Mouse (Mus musculus): Measurements from ENCODE around the gene Mest.

Gene Mest

DNA sequence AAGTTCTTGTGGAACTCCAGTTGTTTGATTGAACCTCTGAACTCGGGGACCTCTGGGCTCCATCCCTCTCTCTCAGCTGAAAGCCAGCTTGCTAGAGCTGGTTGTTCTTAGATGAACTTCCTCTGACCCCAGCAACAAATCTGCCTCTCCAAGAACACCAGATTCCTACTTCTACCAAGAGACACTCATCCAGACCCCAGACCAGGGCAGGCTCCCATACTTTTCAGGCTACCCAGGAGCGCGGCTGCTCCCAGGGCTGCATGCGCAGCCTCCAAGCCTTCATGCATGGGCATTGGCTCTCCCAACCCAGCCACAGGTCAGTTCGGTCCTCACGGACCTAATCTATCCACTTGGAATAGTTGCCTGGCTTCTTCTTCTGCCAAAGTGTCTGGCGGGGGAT is at the start of gene Mest:
Mest (plus strand) TSS at position 217 of the 400 bp plus-strand sequence.
- no peak for DNase-seq (ENCODE audit: low read depth, low spot score)

DNA sequence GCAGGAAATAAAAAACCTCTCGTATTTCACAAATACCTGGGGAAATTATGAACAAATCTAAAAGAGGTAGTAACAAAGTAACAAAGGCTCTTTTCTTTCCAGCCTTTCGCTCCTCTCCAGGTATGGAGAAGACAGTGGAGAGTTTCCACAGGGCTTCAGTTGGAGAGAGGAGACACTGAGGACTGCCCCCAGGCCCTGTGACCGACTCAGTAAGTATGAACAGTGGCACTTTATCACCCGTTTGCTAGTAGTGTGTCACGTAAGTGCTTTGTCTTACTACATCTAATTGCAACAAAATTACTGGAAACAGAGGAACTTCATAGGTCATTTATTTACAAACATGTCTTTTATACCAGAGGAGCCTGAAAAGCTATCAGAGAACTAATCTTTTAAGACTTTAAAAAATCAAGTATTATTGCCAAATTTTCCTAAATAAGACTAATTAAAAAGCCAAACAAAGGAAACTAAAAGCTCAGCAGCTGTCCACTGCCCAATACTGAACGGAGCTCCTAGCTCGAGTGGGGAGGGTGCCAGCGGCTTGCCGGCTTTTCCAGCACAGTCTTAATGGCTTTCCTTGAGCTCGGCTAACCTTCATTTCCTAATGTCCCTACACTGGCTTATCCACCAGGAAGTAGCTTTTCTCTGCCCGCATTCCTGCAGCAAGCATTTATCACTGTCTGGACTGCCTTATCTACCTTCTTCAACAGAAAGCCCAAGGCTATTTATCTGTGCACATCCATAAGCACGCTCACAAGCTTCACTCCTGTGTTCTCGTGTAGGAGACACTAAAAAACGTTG is 49.4 kb upstream of the Mest start:
- no peak for DNase-seq (ENCODE audit: low read depth, low spot score)

DNA sequence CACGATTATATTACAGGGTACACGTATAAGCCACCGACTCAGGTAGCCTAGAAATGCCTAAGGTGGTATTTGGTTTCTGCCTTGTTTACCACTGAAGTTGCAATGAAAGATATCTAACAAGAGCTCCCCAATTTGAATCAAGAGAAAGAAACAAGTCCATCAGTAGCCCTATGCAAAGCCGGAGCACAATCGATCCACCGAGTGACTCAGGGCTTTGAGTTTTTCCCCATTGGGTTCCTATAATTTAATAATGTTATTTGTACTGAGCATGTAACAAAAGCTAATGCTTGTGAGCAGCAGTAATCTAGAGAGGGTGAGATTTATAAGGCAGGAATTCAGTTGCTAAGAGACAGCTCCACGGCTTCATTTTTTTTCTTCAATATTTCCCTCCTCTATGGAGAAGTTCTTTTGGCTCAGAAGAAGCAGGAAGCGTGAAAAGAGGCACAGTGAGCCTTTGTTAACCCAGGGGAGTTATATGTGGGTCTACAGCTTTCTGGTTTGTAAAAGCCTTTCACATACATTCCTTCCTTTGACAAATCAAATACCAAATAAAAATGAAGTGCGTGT is 48.5 kb upstream of the Mest start:
- no peak for DNase-seq (ENCODE audit: low read depth, low spot score)

DNA sequence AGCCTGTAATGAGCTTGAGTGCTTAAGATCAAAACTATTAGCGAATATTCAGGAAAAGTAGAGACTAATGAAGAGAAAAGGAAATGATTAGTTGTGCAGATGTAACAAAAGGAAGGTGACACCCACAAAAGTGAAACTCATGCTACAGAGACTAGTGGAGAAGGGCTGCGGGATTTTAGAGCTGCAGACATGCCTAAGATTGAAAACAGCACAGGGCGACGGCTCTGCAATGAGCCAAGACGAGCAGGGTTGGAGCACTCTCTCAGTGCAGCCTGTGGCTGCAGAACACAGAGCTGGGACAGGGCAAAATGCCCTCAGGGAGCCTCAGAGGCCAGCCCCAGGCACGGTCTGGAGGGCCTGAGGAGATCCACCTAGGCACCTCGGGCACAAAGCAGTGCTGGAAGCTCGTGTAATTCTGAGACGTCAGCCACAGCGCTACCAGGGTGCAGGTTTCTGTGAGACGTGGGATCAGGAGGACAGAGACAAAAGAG is 48.0 kb upstream of the Mest start:
- no peak for DNase-seq (ENCODE audit: low read depth, low spot score)

DNA sequence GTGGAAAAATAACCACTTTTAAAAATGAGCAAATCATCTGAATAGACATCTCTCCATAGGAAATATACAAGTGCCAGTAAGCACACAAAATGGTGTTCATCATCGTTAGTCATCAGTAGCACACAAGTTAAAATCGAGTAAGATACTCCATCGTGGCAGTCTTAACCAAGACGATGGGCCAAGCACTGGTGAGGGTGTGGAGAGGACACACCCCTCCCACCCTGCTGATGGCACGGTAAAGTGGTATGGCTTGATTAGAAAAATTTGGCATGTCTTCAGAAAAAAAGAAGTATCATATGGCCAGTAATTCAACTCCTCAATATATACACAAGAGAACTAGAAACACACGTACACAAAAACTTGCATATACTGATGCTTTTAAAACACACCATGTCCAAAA is 46.8 kb upstream of the Mest start:
- DNase-seq (ENCODE audit: low read depth, low spot score), result no peak

DNA sequence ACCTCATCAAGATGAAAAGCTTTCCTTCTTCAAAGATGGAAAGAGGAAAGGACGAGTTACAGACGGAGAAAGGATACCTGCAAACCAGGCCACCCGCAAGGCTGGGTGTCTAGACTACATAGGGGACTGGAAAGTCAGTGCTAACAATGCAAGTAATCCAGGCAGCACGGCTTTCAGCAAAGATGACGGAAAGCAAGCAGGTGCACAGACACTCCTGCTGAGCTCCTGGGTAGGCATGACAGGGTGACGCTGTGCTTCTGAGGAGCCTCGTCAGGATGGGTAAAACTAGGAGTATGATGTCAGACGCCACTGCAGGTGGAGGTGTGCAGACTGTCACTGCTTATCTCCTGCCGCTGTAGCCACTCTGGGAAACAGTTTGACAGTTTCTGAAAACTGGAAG is 45.8 kb upstream of the Mest start:
- DNase-seq (ENCODE audit: low read depth, low spot score), result no peak

DNA sequence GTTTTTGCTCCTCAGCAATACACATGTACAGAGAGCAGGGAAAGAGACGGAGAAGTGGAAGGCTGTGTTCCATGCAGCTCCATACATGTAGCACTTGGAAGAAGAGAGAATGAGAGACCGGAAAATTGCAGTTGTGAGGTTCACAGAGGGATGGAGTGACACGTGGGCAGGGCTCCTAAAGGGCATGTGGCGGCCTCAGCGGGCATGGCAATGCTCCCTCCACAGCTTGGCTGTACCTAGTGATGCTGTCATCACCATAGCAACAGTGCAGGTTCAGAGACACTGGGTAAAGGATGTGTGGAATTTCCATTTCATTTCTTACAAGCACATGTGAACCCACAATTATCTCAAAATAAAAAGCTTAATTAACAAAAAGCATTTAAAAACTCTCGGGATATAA is 44.9 kb upstream of the Mest start:
- DNase-seq (ENCODE audit: low read depth, low spot score), result no peak

DNA sequence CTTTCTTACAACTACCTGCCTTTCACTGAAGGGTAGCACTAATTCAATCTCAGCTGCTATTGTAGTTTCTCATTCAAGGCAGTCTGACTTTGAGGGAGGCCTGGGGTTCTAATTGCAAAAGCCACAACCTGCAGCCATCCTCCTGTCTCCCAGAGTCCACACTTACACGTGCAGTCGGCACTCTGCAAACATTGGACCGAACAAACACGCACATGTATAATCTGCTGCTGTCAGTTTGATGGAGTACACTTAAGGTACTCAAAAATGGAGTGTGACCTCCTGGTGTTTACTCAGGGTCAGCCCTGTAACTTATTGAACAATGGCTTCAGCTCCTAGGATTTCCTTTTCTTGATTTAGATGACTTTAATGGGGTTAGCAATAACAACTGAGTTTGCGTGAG is 43.8 kb upstream of the Mest start:
- no peak for DNase-seq (ENCODE audit: low read depth, low spot score)

DNA sequence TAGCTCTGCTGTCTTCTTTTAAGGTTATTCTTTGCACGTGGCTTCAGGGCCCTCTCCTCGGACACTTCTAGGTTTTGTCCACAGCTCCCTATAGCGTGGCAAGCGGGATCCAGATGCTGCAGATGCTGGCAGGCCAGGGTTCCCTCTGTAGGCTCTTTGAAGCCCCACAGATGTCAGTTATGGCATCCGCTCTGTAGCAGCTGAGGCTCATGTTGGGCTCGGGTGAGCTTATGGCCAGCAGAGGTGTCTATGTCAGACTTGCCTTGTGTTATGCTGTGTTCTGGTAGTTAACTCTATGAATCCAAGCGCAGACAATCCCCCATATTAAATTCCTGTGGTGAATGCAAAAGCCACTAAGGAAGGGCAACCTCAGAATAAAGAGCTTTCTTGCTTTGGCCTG is 42.9 kb upstream of the Mest start:
- DNase-seq (ENCODE audit: low read depth, low spot score), result no peak

DNA sequence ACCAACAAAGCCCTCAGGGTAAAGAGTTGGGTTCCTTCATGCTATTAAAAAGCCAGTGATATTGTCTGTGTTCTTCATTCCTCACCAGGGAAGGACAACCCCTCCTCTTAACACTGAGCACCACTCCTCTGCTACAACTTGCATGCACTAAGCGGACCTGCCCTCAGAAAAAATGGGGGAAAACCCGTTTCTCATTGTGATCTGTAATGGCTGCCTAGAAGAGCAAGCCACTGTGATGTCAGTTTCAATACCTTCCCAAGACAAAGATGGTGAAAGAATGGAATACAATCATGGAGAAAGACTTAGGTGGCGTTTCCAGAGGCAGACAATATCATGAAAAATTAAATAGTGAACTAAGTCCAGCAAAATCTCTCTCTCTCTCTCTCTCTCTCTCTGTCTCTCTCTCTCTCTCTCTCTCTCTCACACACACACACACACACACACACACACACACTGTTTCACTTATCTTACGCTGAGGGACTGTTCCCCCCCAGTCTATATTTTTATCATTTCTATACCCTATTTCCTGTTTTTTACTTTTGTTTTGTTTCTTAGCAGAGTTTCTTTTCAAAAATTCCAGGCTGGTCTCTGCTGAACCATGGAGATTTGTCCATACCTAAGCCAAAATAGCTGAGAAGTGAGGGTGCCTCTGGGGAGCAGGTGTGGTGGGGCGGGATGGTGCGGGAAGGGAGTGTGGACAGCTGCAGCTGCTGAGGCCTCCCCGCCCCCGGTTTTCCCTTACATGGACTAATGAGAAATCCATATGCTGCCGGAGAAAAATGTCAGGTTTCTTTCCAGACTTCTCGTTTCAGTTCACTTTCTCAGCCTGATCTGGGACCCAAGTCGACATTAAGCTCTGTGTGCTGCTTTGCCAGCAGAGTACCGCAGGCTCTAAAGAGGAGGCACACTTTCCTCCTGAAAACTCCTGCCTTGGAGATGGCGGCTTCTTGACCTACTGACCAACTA is 41.1 kb upstream of the Mest start:
- no peak for DNase-seq (ENCODE audit: low read depth, low spot score)

DNA sequence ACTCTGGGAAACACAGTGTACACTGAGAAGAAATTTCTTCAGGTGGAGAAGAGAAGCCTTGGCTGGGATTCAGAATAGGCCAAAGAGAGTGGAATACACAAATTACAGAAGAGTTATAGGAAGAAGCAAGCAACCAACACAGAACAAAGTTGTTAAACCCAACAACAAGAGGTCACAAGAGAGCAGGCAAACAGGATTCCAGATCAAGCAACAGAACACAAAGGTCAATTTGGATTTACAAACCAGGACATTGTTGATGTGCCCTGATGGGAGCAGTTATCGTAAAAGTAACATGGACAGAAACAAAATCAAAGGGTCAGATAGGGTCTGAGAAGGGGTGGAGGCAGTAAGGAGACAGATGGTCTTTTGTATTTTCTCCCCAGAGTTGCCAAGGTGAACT is 38.8 kb upstream of the Mest start:
- no peak for DNase-seq (ENCODE audit: low read depth, low spot score)

DNA sequence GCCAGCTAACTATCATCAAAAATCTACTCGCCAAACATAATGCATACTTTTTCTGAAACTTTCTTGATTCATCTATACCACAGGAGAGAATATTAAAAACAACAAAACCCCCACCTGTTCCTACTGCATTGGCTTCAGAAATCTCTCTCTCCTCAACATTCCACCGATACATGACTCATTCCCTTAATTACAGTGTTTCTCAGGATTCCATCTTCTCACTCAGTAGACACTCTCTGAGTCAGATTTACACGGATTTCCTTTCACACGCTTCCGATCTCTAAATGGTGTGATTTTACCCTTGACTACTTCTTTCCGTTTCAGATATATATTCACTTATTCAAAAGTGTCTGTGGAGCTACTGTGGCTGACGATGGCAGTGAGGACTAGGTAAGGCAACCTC is 36.1 kb upstream of the Mest start:
- no peak for DNase-seq (ENCODE audit: low read depth, low spot score)

DNA sequence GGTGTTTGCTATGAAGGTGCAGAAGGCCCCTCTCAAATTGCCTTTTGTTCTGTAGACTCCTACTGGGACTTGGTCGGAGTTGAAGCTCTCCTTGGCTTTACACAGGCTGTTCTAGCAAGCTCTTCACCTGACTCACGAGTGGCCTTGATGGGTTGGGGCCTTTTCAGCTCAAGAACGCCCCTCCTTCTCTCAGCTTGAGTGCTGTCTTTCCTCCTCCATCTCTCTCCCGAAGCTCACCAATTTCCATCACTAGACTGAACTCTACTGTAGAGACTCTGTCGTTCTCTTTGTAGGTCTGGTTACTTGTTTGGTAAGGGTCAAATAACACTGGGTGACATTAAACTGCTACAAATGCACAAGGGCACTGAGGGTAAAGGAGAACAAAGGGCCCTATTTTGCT is 30.5 kb upstream of the Mest start:
- DNase-seq (ENCODE audit: low read depth, low spot score), result no peak

DNA sequence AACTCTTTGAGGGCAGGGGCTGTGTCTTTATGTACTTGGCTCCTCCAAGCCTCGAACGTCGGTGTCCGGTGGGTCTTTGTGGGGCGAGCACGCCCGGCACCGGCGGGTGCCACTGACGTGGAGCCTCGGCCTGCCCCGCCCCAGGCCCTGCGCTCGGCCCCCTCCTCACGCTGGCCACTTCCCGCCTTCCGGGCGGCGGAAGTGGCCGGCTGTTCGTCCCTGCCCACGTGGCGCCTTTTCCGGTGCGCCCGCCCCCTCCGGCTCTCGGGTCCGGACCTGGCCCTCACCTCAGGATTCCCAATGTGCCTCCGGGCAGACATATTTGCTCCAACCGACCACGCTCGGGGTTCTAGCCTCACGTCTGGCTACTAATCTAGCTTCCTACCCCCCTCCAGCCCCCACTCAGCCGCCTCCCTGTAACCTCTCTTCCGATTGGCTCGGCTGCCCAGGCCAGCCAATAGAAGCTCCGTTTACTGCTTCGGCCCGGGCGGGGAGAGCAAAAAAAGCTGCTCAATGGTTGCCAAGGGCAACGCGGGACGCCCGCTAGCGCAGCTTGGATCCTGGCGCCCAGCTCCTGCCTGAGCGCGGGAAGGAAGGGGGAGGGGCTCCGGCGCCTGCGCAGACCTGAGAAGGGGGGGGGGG is 29.9 kb upstream of the Mest start, which contains the start of gene Cep41:
Cep41 (minus strand) TSS at position 400 of the 642 bp plus-strand sequence.
- peak; percentile 87 for DNase-seq (ENCODE audit: low read depth, low spot score)

DNA sequence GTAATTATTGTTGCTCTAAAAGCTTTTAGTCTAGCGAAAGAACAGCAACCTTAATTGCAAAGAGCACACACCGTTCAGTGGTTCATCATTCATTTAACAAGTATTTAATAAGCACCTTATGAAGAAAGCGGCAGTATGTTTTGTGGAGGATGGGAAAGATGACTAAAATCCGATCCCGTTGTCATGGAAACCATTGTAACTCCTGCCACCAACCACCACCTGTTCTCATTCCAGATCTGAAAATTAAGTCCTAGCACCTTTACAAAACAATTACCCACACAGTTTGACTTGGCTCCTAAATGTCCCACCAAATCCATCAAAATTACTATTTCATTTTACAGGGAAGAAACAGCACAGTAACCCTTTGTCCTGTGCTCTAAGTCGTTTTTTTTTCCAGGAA is 29.1 kb upstream of the Mest start:
- no peak for DNase-seq (ENCODE audit: low read depth, low spot score)

DNA sequence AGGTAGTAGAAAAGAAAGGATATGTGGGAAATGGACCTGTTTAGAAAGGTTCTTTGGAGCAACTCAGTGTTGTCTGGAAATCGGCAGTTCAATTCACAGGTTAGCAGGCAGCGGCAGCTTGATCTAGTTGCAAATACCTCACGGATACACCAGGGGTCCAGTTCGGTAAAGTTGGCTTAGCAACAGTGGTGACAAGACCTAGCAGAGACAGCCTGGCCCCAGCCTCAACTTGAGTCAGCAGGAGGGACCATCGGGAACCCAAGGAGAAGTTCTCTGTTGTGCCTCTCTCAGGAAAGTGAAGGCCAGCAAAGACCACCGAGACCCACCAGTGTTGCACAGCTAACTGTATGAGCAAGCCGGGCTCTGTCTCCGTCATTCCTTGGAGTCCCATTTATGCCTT is 28.2 kb upstream of the Mest start:
- no peak for DNase-seq (ENCODE audit: low read depth, low spot score)

DNA sequence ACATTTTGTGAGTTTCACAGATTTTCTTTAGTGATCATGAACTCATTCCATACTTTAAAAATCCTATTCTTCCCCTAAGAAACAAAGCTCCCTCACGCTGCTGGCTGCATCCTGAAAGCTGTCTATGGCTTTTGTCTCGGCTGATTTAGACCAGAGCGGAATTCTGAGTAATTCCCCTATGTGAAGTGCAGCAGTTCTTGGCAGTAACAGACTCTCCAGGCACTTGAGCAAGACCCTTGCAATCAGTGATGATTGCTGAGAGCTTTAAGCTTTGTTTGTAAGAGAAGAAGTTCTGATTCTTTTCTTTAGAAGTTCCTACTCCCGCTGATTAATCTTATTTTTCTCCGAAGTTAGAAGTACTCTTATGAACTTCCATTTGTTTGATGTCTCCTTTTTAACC is 25.9 kb upstream of the Mest start:
- DNase-seq (ENCODE audit: low read depth, low spot score), result no peak

DNA sequence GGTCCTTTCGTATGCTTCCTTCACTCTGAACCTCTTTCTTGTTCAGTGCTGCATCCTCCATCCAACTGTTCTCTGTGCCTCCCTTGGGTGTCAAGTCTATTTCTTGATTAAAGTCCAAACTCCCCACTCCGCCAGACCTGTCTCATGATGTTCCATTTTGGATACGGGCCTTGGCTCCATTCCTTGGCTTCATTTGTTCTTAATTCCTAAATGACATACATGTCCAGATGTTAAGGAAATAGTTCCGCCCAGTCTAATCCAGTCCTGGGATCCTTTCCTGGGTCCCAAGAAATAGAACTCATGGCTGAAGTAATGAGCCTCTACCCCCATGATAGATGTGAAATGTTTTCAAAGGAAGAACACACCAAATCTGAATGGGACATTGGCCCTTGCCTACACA is 25.3 kb upstream of the Mest start:
- DNase-seq (ENCODE audit: low read depth, low spot score), result no peak

DNA sequence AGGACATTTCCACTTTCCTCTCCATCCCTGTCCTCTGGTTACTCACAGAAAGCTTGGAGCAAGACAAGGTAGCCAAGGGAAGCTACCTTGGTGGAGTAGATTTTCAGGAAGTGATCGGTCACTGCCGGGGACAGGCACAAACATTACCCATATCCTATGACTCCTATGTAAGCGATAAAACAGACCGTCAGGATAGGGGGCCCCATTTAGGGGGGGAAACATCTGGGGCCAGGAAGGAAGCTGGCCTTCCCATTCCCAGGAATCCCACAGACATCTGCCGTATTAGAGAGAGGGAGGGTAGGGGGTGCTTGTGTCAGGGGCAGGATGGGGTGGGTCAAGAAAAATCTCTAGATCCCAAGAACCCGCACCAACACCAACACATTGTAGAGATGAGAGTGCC is 23.2 kb upstream of the Mest start:
- DNase-seq (ENCODE audit: low read depth, low spot score), result no peak

DNA sequence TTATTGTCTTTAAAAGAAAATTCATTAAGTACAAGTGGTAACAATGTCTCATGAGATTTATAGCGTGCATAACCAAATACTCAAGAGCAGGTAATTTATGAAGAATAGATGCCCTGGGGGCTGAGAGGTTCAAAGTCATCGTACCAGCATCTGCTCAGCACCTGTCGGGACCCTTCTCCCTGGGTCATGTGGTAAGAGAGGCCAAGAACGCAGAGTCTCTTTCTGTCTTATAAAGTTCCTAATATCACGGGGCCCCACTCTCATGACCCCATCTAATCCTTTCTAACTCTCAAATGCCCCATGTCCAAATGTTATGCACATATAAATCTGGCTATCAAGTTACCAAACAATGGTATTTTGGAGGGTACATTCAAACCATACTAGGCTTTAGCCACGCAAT is 20.5 kb upstream of the Mest start:
- no peak for DNase-seq (ENCODE audit: low read depth, low spot score)

DNA sequence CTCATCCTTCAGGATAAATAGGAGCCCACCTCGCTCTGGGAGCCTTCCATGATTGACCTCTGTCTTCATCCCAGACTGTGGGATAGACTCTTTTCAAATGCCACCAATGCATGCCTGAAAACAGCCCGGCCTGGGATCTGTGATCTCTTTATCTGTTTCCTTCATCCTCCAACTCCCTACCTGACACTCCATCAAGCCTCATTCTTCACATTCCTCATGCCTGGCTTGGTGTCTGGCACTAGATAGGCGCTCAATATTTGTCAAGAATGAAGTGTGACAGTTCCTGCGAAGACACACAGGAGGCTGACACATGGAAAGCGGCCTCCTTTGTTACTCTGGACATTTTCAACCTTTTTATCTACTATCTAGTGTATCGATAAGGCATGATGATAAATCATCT is 19.9 kb upstream of the Mest start:
- DNase-seq (ENCODE audit: low read depth, low spot score), result no peak
